Mouse (Mus musculus): ENCODE results near the gene Dlx6.

The Dlx6 gene

GRCm38 (mm10) chr6:6859111-6859949, 3.8 kb upstream of the Dlx6 start:
- no peak for DNase-seq (ENCODE audit: extremely low spot score, low read depth, low spot score)

GRCm38 (mm10) chr6:6859950-6860410, 3.2 kb upstream of the Dlx6 start:
- DNase-seq (ENCODE audit: extremely low spot score, low read depth, low spot score) = no peak

- no peak for DNase-seq (ENCODE audit: extremely low spot score, low read depth, low spot score)
Measured at GRCm38 (mm10) chr6:6860411-6861085, 2.6 kb upstream of the Dlx6 start.

GRCm38 (mm10) chr6:6861086-6861797, 1.9 kb upstream of the Dlx6 start:
- no peak for DNase-seq (ENCODE audit: extremely low spot score, low read depth, low spot score)

- DNase-seq (ENCODE audit: extremely low spot score, low read depth, low spot score) = no peak
Measured at GRCm38 (mm10) chr6:6861798-6862428, 1.2 kb upstream of the Dlx6 start.

GRCm38 (mm10) chr6:6862611-6863010, 523 bp upstream of the Dlx6 start:
- no peak for DNase-seq (ENCODE audit: extremely low spot score, low read depth, low spot score)

- DNase-seq (ENCODE audit: extremely low spot score, low read depth, low spot score) = no peak
Measured at GRCm38 (mm10) chr6:6863955-6864354, 821 bp downstream of the Dlx6 start.

- DNase-seq (ENCODE audit: extremely low spot score, low read depth, low spot score) = no peak
Measured at GRCm38 (mm10) chr6:6864441-6865440, 1.6 kb downstream of the Dlx6 start.

GRCm38 (mm10) chr6:6867031-6867430, 3.9 kb downstream of the Dlx6 start:
- DNase-seq (ENCODE audit: extremely low spot score, low read depth, low spot score) = no peak

GRCm38 (mm10) chr6:6869041-6869685, 6.0 kb downstream of the Dlx6 start:
- no peak for DNase-seq (ENCODE audit: extremely low spot score, low read depth, low spot score)

- no peak for DNase-seq (ENCODE audit: extremely low spot score, low read depth, low spot score)
Measured at GRCm38 (mm10) chr6:6869961-6870800, 7.0 kb downstream of the Dlx6 start.

GRCm38 (mm10) chr6:6870876-6871420, 7.8 kb downstream of the Dlx6 start:
- no peak for DNase-seq (ENCODE audit: extremely low spot score, low read depth, low spot score)

- DNase-seq (ENCODE audit: extremely low spot score, low read depth, low spot score) = no peak
Measured at GRCm38 (mm10) chr6:6871692-6872091, 8.6 kb downstream of the Dlx6 start.

- no peak for DNase-seq (ENCODE audit: extremely low spot score, low read depth, low spot score)
Measured at GRCm38 (mm10) chr6:6872873-6873272, 9.7 kb downstream of the Dlx6 start.

- DNase-seq (ENCODE audit: extremely low spot score, low read depth, low spot score) = no peak
Measured at GRCm38 (mm10) chr6:6873476-6874072, 10.4 kb downstream of the Dlx6 start.

- no peak for DNase-seq (ENCODE audit: extremely low spot score, low read depth, low spot score)
Measured at GRCm38 (mm10) chr6:6874073-6874771, 11.1 kb downstream of the Dlx6 start.

- no peak for DNase-seq (ENCODE audit: extremely low spot score, low read depth, low spot score)
Measured at GRCm38 (mm10) chr6:6875136-6875535, 12.0 kb downstream of the Dlx6 start.

All from hindlimb bud, embryonic 11.5 days (tissue).